ENCODE assay signal across 26 mouse cellular contexts in the genomic region with DNA sequence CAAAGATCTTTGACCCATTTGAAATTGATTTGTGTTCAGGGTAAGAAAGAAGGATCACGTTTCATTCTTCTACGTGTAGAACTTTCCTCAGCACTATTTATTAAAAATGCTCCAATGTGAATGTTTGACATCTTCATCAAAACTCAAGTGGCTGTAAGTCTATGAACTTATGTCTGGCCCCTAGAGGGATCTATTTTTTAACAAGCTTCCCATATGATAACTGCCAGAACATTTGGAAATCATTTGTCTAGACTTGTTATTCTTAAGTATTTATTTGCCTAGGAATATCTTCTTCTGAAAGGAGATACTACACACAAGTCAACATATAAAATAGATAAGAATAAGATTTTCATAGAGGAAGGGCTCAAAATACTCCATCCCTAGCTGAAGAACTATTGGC.
DNase-seq lines count a peak whose midpoint lies in the region; ATAC-seq and TF ChIP-seq lines count a peak whose summit lies in the region.
"Had no signal": no experiment of that assay in that cellular context is flagged by ENCODE, and none has a peak within 500 bp of the region (broad histone marks: within the 10 kb centered on the region; RNA-seq: fewer than 3 reads in every experiment).

No protein-coding gene starts in this region.

- no peak overlapping the region for H3K4me2 ChIP-seq in kidney, embryonic 15.5 days
- no peak overlapping the region for H3K4me2 ChIP-seq in limb, embryonic 14.5 days (replicated peaks; ENCODE audit: low read depth, low read length, severe bottlenecking)
- H3K4me2 ChIP-seq: embryonic facial prominence, embryonic 12.5 days; embryonic facial prominence, embryonic 15.5 days; forebrain, embryonic 13.5 days; forebrain, embryonic 15.5 days had no signal

- peak overlapping the region; percentile 74 for H3K27ac ChIP-seq in kidney, embryonic 15.5 days
- no peak overlapping the region for H3K27ac ChIP-seq in limb, embryonic 14.5 days (replicated peaks; ENCODE audit: low read depth, low read length)
- no peak overlapping the region for H3K27ac ChIP-seq in limb, embryonic 10.5 days
- H3K27ac ChIP-seq in embryonic fibroblast, embryonic 13.5 days (ENCODE audit: insufficient read depth, low read length) = peak overlapping the region; percentile 55
- H3K27ac ChIP-seq: embryonic facial prominence, embryonic 12.5 days; embryonic facial prominence, embryonic 15.5 days; forebrain, embryonic 13.5 days; forebrain, embryonic 15.5 days had no signal

- no peak overlapping the region for H3K9ac ChIP-seq in kidney, embryonic 15.5 days
- no peak overlapping the region for H3K9ac ChIP-seq in limb, embryonic 14.5 days (ENCODE audit: low read depth, low read length, severe bottlenecking)
- H3K9ac ChIP-seq: embryonic facial prominence, embryonic 12.5 days; embryonic facial prominence, embryonic 15.5 days; forebrain, embryonic 13.5 days; forebrain, embryonic 15.5 days; forebrain, postnatal 0 days had no signal

- H3K4me1 ChIP-seq in kidney, embryonic 15.5 days = no peaks in the 10 kb centered on the region
- no peaks in the 10 kb centered on the region for H3K4me1 ChIP-seq in limb, embryonic 14.5 days (ENCODE audit: control insufficient read depth, insufficient read depth, low read length)
- 0 out of 2 replicates have a peak, but pooled peaks cover 10% of the 10 kb centered on the region for H3K4me1 ChIP-seq in limb, embryonic 10.5 days
- H3K4me1 ChIP-seq in embryonic fibroblast, embryonic 13.5 days (ENCODE audit: control insufficient read depth, insufficient read depth, low read length) = peaks cover 5% of the 10 kb centered on the region; the same call in 1 of the 2 replicates
- H3K4me1 ChIP-seq: embryonic facial prominence, embryonic 12.5 days; embryonic facial prominence, embryonic 15.5 days; forebrain, embryonic 13.5 days; forebrain, embryonic 15.5 days had no signal

- no peak for ATAC-seq in kidney, embryonic 15.5 days (replicated peaks; ENCODE audit: low FRiP score)
- ATAC-seq in limb, embryonic 14.5 days (ENCODE audit: low FRiP score, low read depth) = no peak
- ATAC-seq: CD4-positive, CD25-positive, alpha-beta regulatory T cell, adult 4 months; forebrain, embryonic 13.5 days; forebrain, embryonic 15.5 days; forebrain, postnatal 0 days had no signal

- no peaks in the 10 kb centered on the region for H3K9me3 ChIP-seq in kidney, embryonic 15.5 days (replicated peaks)
- no peaks in the 10 kb centered on the region for H3K9me3 ChIP-seq in limb, embryonic 14.5 days (ENCODE audit: control insufficient read depth, low read length)
- no peaks in the 10 kb centered on the region for H3K9me3 ChIP-seq in limb, embryonic 10.5 days (replicated peaks)
- H3K9me3 ChIP-seq: embryonic facial prominence, embryonic 12.5 days; embryonic facial prominence, embryonic 15.5 days; forebrain, embryonic 13.5 days; forebrain, embryonic 15.5 days; G1E had no signal

- no peak overlapping the region for H3K4me3 ChIP-seq in kidney, embryonic 15.5 days (replicated peaks)
- no peak overlapping the region for H3K4me3 ChIP-seq in limb, embryonic 14.5 days (replicated peaks; ENCODE audit: low read length)
- H3K4me3 ChIP-seq in limb, embryonic 10.5 days = no peak overlapping the region
- H3K4me3 ChIP-seq in embryonic fibroblast, embryonic 13.5 days (ENCODE audit: insufficient read depth, low read length) = no peak overlapping the region
- H3K4me3 ChIP-seq: embryonic facial prominence, embryonic 12.5 days; embryonic facial prominence, embryonic 15.5 days; forebrain, embryonic 13.5 days; forebrain, embryonic 15.5 days had no signal

- WGBS in kidney, embryonic 15.5 days = 44% methylated on average over 2 of the region's 2 CpGs
- WGBS in limb, embryonic 14.5 days = 30% methylated on average over 2 of the region's 2 CpGs
- WGBS in limb, embryonic 10.5 days = 44% methylated on average over 2 of the region's 2 CpGs

- TF ChIP-seq POLR2A in limb, embryonic 14.5 days (IDR thresholded peaks at IDR 0.05; ENCODE audit: borderline replicate concordance, extremely low read depth, insufficient read depth, insufficient read length) = no peak
- TF ChIP-seq POLR2A in embryonic fibroblast, embryonic 13.5 days (IDR thresholded peaks at IDR 0.05; ENCODE audit: low read depth, low read length) = no peak

- H3K36me3 ChIP-seq in kidney, embryonic 15.5 days = no peaks in the 10 kb centered on the region
- no peaks in the 10 kb centered on the region for H3K36me3 ChIP-seq in limb, embryonic 14.5 days (ENCODE audit: control insufficient read depth, insufficient read depth, low read length)
- no peaks in the 10 kb centered on the region for H3K36me3 ChIP-seq in limb, embryonic 10.5 days
- H3K36me3 ChIP-seq: embryonic facial prominence, embryonic 12.5 days; embryonic facial prominence, embryonic 15.5 days; forebrain, embryonic 15.5 days; G1E had no signal

- no peak for DNase-seq in kidney, adult 18-20 months
- DNase-seq in limb, embryonic 14.5 days (ENCODE audit: low spot score) = peak; percentile 31
- no peak for DNase-seq in limb, embryonic 10.5 days (ENCODE audit: low spot score)
- peak; percentile 63 for DNase-seq in NIH3T3 (ENCODE audit: low read depth)
- no peak for DNase-seq in cerebellum, postnatal 4 days (ENCODE audit: low spot score in 2 of 2)
- no peak for DNase-seq in layer of hippocampus, postnatal 14 days (ENCODE audit: low spot score in 2 of 2)
- DNase-seq: adrenal gland, adult 8-10 months; adrenal gland, postnatal 14 days; adrenal gland, postnatal 36 days; B cell, adult 2 months; cerebellum, adult 11-12 months; cerebellum, adult 2 months; cerebellum, adult 9-10 months; cerebellum, postnatal 10 days; cerebellum, postnatal 25 days; embryo, embryonic 11 days; forebrain, postnatal 0 days had no signal

- no peaks in the 10 kb centered on the region for H3K27me3 ChIP-seq in kidney, embryonic 15.5 days
- no peaks in the 10 kb centered on the region for H3K27me3 ChIP-seq in limb, embryonic 14.5 days (ENCODE audit: control insufficient read depth, insufficient read depth, low read length)
- H3K27me3 ChIP-seq in limb, embryonic 10.5 days (ENCODE audit: low read depth, poor library complexity, severe bottlenecking) = no peaks in the 10 kb centered on the region
- H3K27me3 ChIP-seq: CH12.LX; embryonic facial prominence, embryonic 12.5 days; embryonic facial prominence, embryonic 15.5 days; forebrain, embryonic 13.5 days; forebrain, embryonic 15.5 days had no signal

- no peak for TF ChIP-seq CTCF in embryonic fibroblast, embryonic 13.5 days (IDR thresholded peaks at IDR 0.05; ENCODE audit: borderline replicate concordance, insufficient read depth, low read length)

Comparison
In these comparisons a context has a peak if more than half of its experiments do, and no peak if none do; other contexts are left out.
1. DNase-seq: peak in limb, embryonic 14.5 days (single experiment) and NIH3T3 (single experiment); none in kidney, adult 18-20 months (single experiment), limb, embryonic 10.5 days (single experiment), cerebellum, postnatal 4 days (0 of 2) and layer of hippocampus, postnatal 14 days (0 of 2).
2. H3K27ac ChIP-seq: peak in kidney, embryonic 15.5 days (single experiment) and embryonic fibroblast, embryonic 13.5 days (single experiment); none in limb, embryonic 14.5 days (single experiment) and limb, embryonic 10.5 days (single experiment).